Mouse (Mus musculus) regulatory T cell (primary cell): Measurements from ENCODE around the gene Hoxa6.

Experiments
- in situ Hi-C: fragments of 300-600 bp; cut with MboI, MseI; formaldehyde crosslinking; loops from one replicate; pipeline ENCODE4 v1.15.1; 2025; ENCODE audit warnings: high pct_unique_total_duplicates

Gene Hoxa6

GRCm38 (mm10) chr6:52217459-52217768, 8.9 kb upstream of the Hoxa6 start:
- in situ Hi-C loops = loop anchor here (5.0 to 25.0 kb wide), 3 partner anchors 355 to 1043 kb away; no protein-coding TSS in a partner anchor

- in situ Hi-C loops = loop anchor here (5.0 to 25.0 kb wide), 3 partner anchors 355 to 1042 kb away; no protein-coding TSS in a partner anchor
Observed at GRCm38 (mm10) chr6:52216691-52217458, 8.4 kb upstream of the Hoxa6 start.

- in situ Hi-C loops = loop anchor here (5.0 to 25.0 kb wide), 3 partner anchors 354 to 1041 kb away; no protein-coding TSS in a partner anchor
Observed at GRCm38 (mm10) chr6:52215771-52216535, 7.4 kb upstream of the Hoxa6 start.

- in situ Hi-C loops = loop anchor here (5.0 to 25.0 kb wide), 3 partner anchors 353 to 1040 kb away; no protein-coding TSS in a partner anchor
Observed at GRCm38 (mm10) chr6:52215070-52215469, 6.5 kb upstream of the Hoxa6 start.

GRCm38 (mm10) chr6:52214271-52214670, 5.7 kb upstream of the Hoxa6 start:
- in situ Hi-C loops = loop anchor here (10.0 to 25.0 kb wide), 2 partner anchors 352 to 1039 kb away; no protein-coding TSS in a partner anchor

- in situ Hi-C loops = loop anchor here (10.0 to 25.0 kb wide), 2 partner anchors 351 to 1039 kb away; no protein-coding TSS in a partner anchor
Observed at GRCm38 (mm10) chr6:52213119-52213986, 4.8 kb upstream of the Hoxa6 start, which contains the start of the genes Hoxa3 and Gm28308. Gene Hoxa3, minus strand, starts transcription at chr6:52213336. Gene Gm28308, minus strand, starts transcription at chr6:52213339.

- in situ Hi-C loops = loop anchor here (10.0 to 25.0 kb wide), 2 partner anchors 350 to 1038 kb away; no protein-coding TSS in a partner anchor
Observed at GRCm38 (mm10) chr6:52212556-52213118, 4.1 kb upstream of the Hoxa6 start.

GRCm38 (mm10) chr6:52211961-52212360, 3.4 kb upstream of the Hoxa6 start:
- in situ Hi-C loops = loop anchor here (10.0 to 25.0 kb wide), 2 partner anchors 350 to 1037 kb away; no protein-coding TSS in a partner anchor

GRCm38 (mm10) chr6:52211170-52211935, 2.8 kb upstream of the Hoxa6 start:
- in situ Hi-C loops = loop anchor here (10.0 to 25.0 kb wide), 2 partner anchors 349 to 1037 kb away; no protein-coding TSS in a partner anchor

GRCm38 (mm10) chr6:52209685-52210046, 1.1 kb upstream of the Hoxa6 start:
- in situ Hi-C loops = loop anchor here (10.0 to 25.0 kb wide), 2 partner anchors 347 to 1035 kb away; no protein-coding TSS in a partner anchor

GRCm38 (mm10) chr6:52208868-52209684, 554 bp upstream of the Hoxa6 start:
- in situ Hi-C loops = loop anchor here (25.0 kb wide), 1 partner anchor 347 kb away; no protein-coding TSS in a partner anchor

GRCm38 (mm10) chr6:52207684-52207976, 892 bp downstream of the Hoxa6 start:
- in situ Hi-C loops = loop anchor here (25.0 kb wide), 1 partner anchor 345 kb away; no protein-coding TSS in a partner anchor

GRCm38 (mm10) chr6:52206882-52207683, 1.4 kb downstream of the Hoxa6 start:
- in situ Hi-C loops = loop anchor here (25.0 kb wide), 1 partner anchor 345 kb away; no protein-coding TSS in a partner anchor

- in situ Hi-C loops = loop anchor here (25.0 kb wide), 1 partner anchor 344 kb away; no protein-coding TSS in a partner anchor
Observed at GRCm38 (mm10) chr6:52205638-52206621, 2.6 kb downstream of the Hoxa6 start.

GRCm38 (mm10) chr6:52205221-52205620, 3.3 kb downstream of the Hoxa6 start:
- in situ Hi-C loops = loop anchor here (25.0 kb wide), 1 partner anchor 343 kb away; no protein-coding TSS in a partner anchor

- in situ Hi-C loops = loop anchor here (5.0 to 25.0 kb wide), 2 partner anchors 67 to 342 kb away; no protein-coding TSS in a partner anchor
Observed at GRCm38 (mm10) chr6:52204050-52204752, 4.3 kb downstream of the Hoxa6 start, which contains the start of gene Hoxa5. Gene Hoxa5, minus strand, starts transcription at chr6:52204587.
